Mouse (Mus musculus): ENCODE measurements around the gene Slx4.
A peak's percentile ranks its signal among the peaks of the same experiment; 100 is the strongest.
"Not testable (repeated sequence)": the region's sequence is repeated elsewhere in the genome, so short reads cannot be mapped to it uniquely, and the experiment has no call there.

Gene Slx4

GRCm38 (mm10) chr16:3988410-3988809 is 15.2 kb downstream of the Slx4 start:
- DNase-seq, result no peak

GRCm38 (mm10) chr16:3983146-3983700 is 20.3 kb downstream of the Slx4 start:
- no peak for DNase-seq

GRCm38 (mm10) chr16:3982173-3982572 is 21.4 kb downstream of the Slx4 start:
- no peak for DNase-seq

- no peak for DNase-seq
Observed at GRCm38 (mm10) chr16:3976712-3977111, 26.9 kb downstream of the Slx4 start.

GRCm38 (mm10) chr16:3976251-3976671 is 27.3 kb downstream of the Slx4 start, which contains the start of gene Nlrc3:
Nlrc3 (minus strand) TSS chr16:3976632.
- DNase-seq, result peak; percentile 76

- no peak for DNase-seq
Observed at GRCm38 (mm10) chr16:3975658-3976057, 27.9 kb downstream of the Slx4 start.

GRCm38 (mm10) chr16:3974456-3974855 is 29.1 kb downstream of the Slx4 start:
- DNase-seq, result not testable (repeated sequence)

GRCm38 (mm10) chr16:3965534-3965933 is 38.0 kb downstream of the Slx4 start:
- DNase-seq, result no peak

GRCm38 (mm10) chr16:3964990-3965389 is 38.6 kb downstream of the Slx4 start:
- DNase-seq, result no peak

GRCm38 (mm10) chr16:3959261-3959660 is 44.3 kb downstream of the Slx4 start:
- DNase-seq, result no peak

GRCm38 (mm10) chr16:3956369-3956768 is 47.2 kb downstream of the Slx4 start:
- DNase-seq, result no peak

GRCm38 (mm10) chr16:3951141-3951540 is 52.4 kb downstream of the Slx4 start:
- DNase-seq, result no peak

GRCm38 (mm10) chr16:3934701-3935100 is 68.9 kb downstream of the Slx4 start:
- DNase-seq, result no peak

GRCm38 (mm10) chr16:3934091-3934490 is 69.5 kb downstream of the Slx4 start:
- DNase-seq, result no peak

- no peak for DNase-seq
Observed at GRCm38 (mm10) chr16:3933536-3933935, 70.0 kb downstream of the Slx4 start.

GRCm38 (mm10) chr16:3929151-3929550 is 74.4 kb downstream of the Slx4 start:
- DNase-seq, result no peak
